Mouse (Mus musculus): ENCODE data around the gene Aurka.

The Aurka gene

DNA sequence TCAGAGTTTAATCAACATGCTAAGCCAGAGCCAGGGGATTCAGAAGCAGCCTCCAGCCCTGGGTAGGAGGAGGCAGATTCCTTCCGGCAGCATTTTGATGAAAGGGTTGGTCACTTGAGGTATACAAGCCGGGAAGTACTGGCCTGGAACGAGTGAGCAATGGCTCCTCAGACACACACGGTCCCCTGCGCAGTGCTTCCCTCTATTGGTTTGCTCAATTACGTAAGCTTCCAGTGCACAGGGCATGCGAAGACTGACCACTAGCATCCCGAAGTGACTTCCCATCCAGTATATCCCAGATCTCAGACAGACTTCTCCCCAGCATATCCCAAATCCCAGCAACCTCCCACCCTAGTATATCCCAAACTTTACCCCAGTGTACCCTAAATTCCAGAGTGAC, 42.1 kb downstream of the Aurka start:
- no peak for DNase-seq (ENCODE audit: low read depth, low spot score)

DNA sequence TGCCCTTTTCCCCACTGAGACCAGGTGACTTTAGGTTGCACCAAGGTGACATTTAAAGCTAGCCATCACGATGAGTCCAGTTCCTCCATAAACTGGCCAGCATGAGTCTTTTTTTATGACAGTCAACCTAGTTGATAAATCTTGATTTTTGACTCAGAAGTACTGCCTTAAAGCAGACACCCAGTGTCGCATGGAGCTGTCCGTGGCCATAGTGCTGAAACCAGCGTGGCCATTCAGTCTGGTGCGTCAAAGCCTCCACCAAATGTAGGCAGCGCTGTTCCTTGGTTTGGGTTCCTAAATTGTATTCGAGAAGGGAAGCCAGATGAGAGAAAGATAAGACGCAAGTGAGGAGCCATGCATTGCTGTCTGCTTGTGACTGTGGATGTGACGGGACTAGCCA, 49.5 kb downstream of the Aurka start:
- DNase-seq (ENCODE audit: low read depth, low spot score) = no peak

DNA sequence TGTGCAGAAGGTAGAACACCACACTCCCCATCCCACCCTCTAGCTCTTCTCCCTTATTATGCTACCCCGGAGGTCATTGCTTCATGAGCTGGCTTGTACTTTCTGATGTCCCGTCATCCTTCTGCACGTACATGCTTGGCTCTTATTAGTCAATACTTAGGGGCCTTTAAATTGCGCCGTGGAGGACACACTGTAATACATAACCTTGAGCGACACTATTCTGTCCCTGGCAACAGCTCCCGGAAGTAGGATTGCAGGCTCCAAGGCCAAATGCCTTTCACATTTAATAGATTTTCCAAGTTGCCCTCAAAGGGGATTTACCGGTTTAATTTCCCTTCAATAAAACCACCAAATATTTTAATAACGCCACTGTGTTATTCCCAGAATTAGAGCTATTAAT, 58.6 kb downstream of the Aurka start:
- DNase-seq (ENCODE audit: low read depth, low spot score) = no peak

DNA sequence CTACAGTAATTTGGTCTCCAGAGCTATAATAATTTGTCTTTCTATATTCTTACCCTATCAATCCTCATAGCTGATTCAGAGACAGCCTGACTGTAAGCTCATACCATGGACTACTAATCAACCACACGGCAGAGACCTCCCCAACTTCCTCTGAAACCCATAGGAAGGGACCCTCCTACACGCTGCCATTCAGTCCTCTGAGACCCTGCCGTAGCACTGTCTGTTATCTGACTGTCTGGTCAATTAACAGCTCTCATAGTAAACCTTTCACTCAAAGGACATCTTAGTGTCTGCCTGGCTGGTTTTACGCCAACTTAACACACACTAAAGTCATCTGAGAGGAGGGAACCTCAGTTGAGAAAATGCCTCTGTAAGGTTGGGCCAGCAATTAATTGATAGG, 63.8 kb downstream of the Aurka start:
- DNase-seq (ENCODE audit: low read depth, low spot score) = no peak

Data from CD4-positive helper T cell, adult 2 months (primary cell).